Mouse (Mus musculus): ENCODE measurements at regions not wholly inside any gene's neighbourhood (a gene's known extent, or its start where the extent isn't known, plus 50 kb on each side); places are given as distances from the start of the nearest gene placed in this dataset.

GRCm38 (mm10) chr3:142981221-142981620, 99.4 kb upstream of the Pkn2 start:
- Histone ChIP-seq H3K9me3 (ENCODE audit: control insufficient read depth, low read length) (no peaks in the 10 kb centered on the region), H3K4me2 (ENCODE audit: low read depth) (no peak overlapping the region), H3K9ac (replicated peaks) (no peak overlapping the region), H3K4me3 (ENCODE audit: insufficient read depth in 1 of 2, low read depth in 2 of 2, low read length in 2 of 2) (no peak overlapping the region), H3K27ac (no peak overlapping the region), H3K27me3 (ENCODE audit: control insufficient read depth, insufficient read depth, low read length) (no peaks in the 10 kb centered on the region), H3K4me1 (replicated peaks; ENCODE audit: control insufficient read depth in 2 of 2, insufficient read depth in 2 of 2, low read length in 1 of 2) (no peaks in the 10 kb centered on the region), H3K36me3 (replicated peaks; ENCODE audit: control insufficient read depth, insufficient read depth, low read depth) (no peaks in the 10 kb centered on the region)
- DNase-seq (ENCODE audit: low read depth in 3 of 3, low spot score in 3 of 3) (no peak), ATAC-seq (ENCODE audit: insufficient read depth) (no peak)
- WGBS (ENCODE audit: insufficient replicate concordance) = 61% methylated on average over 3 of the region's 3 CpGs
- TF ChIP-seq CTCF (IDR thresholded peaks at IDR 0.05; ENCODE audit: low read depth) (no peak), EP300 (IDR thresholded peaks at IDR 0.05; ENCODE audit: low read depth) (no peak)

GRCm38 (mm10) chr3:142979161-142979560, 97.4 kb upstream of the Pkn2 start:
- no peak overlapping the region for H3K4me3 ChIP-seq (ENCODE audit: insufficient read depth in 1 of 2, low read depth in 2 of 2, low read length in 2 of 2)
- no peak overlapping the region for H3K27ac ChIP-seq
- H3K36me3 ChIP-seq (replicated peaks; ENCODE audit: control insufficient read depth, insufficient read depth, low read depth) = no peaks in the 10 kb centered on the region
- 46% methylated on average over 4 of the region's 4 CpGs for whole genome bisulfite sequencing (ENCODE audit: insufficient replicate concordance)
- no peak overlapping the region for H3K4me2 ChIP-seq (ENCODE audit: low read depth)
- H3K27me3 ChIP-seq (ENCODE audit: control insufficient read depth, insufficient read depth, low read length) = no peaks in the 10 kb centered on the region
- DNase-seq (ENCODE audit: low read depth in 3 of 3, low spot score in 3 of 3) = no peak
- H3K9me3 ChIP-seq (ENCODE audit: control insufficient read depth, low read length) = no peaks in the 10 kb centered on the region
- TF ChIP-seq CTCF (IDR thresholded peaks at IDR 0.05; ENCODE audit: low read depth) (no peak), EP300 (IDR thresholded peaks at IDR 0.05; ENCODE audit: low read depth) (no peak)
- no peak overlapping the region for H3K9ac ChIP-seq (replicated peaks)
- ATAC-seq (ENCODE audit: insufficient read depth) = no peak
- H3K4me1 ChIP-seq (replicated peaks; ENCODE audit: control insufficient read depth in 2 of 2, insufficient read depth in 2 of 2, low read length in 1 of 2) = no peaks in the 10 kb centered on the region

GRCm38 (mm10) chr3:142976519-142977394, 95.0 kb upstream of the Pkn2 start:
- no peaks in the 10 kb centered on the region for H3K9me3 ChIP-seq (ENCODE audit: control insufficient read depth, low read length)
- TF ChIP-seq CTCF (IDR thresholded peaks at IDR 0.05; ENCODE audit: low read depth) = no peak
- no peak for TF ChIP-seq EP300 (IDR thresholded peaks at IDR 0.05; ENCODE audit: low read depth)

GRCm38 (mm10) chr3:142975606-142976005, 93.8 kb upstream of the Pkn2 start:
- H3K27me3 ChIP-seq (ENCODE audit: control insufficient read depth, insufficient read depth, low read length) = no peaks in the 10 kb centered on the region
- no peaks in the 10 kb centered on the region for H3K4me1 ChIP-seq (replicated peaks; ENCODE audit: control insufficient read depth in 2 of 2, insufficient read depth in 2 of 2, low read length in 1 of 2)
- no peaks in the 10 kb centered on the region for H3K36me3 ChIP-seq (replicated peaks; ENCODE audit: control insufficient read depth, insufficient read depth, low read depth)
- no peak overlapping the region for H3K4me3 ChIP-seq (ENCODE audit: insufficient read depth in 1 of 2, low read depth in 2 of 2, low read length in 2 of 2)
- H3K9me3 ChIP-seq (ENCODE audit: control insufficient read depth, low read length) = no peaks in the 10 kb centered on the region
- ATAC-seq (ENCODE audit: insufficient read depth) = no peak
- no peak overlapping the region for H3K9ac ChIP-seq (replicated peaks)
- H3K4me2 ChIP-seq (ENCODE audit: low read depth) = no peak overlapping the region
- no peak for TF ChIP-seq EP300 (IDR thresholded peaks at IDR 0.05; ENCODE audit: low read depth)
- no peak for TF ChIP-seq CTCF (IDR thresholded peaks at IDR 0.05; ENCODE audit: low read depth)
- no peak for DNase-seq (ENCODE audit: low read depth in 3 of 3, low spot score in 3 of 3)
- H3K27ac ChIP-seq = no peak overlapping the region
- 74% methylated on average over 8 of the region's 8 CpGs for WGBS (ENCODE audit: insufficient replicate concordance)

More at GRCm38 (mm10) chr3:142976519-142977394, 95.0 kb upstream of the Pkn2 start:
- no peaks in the 10 kb centered on the region for H3K27me3 ChIP-seq (ENCODE audit: control insufficient read depth, insufficient read depth, low read length)
- H3K4me1 ChIP-seq (replicated peaks; ENCODE audit: control insufficient read depth in 2 of 2, insufficient read depth in 2 of 2, low read length in 1 of 2) = no peaks in the 10 kb centered on the region
- DNase-seq (ENCODE audit: low read depth in 3 of 3, low spot score in 3 of 3) = no peak
- no peak overlapping the region for H3K27ac ChIP-seq
- H3K4me3 ChIP-seq (ENCODE audit: insufficient read depth in 1 of 2, low read depth in 2 of 2, low read length in 2 of 2) = no peak overlapping the region
- WGBS (ENCODE audit: insufficient replicate concordance) = 70% methylated on average over 7 of the region's 7 CpGs
- H3K9ac ChIP-seq (replicated peaks) = no peak overlapping the region
- ATAC-seq (ENCODE audit: insufficient read depth) = no peak
- H3K36me3 ChIP-seq (replicated peaks; ENCODE audit: control insufficient read depth, insufficient read depth, low read depth) = no peaks in the 10 kb centered on the region
- no peak overlapping the region for H3K4me2 ChIP-seq (ENCODE audit: low read depth)

GRCm38 (mm10) chr3:142969501-142969900, 87.7 kb upstream of the Pkn2 start:
- H3K4me1 ChIP-seq (replicated peaks; ENCODE audit: control insufficient read depth in 2 of 2, insufficient read depth in 2 of 2, low read length in 1 of 2) = no peaks in the 10 kb centered on the region

More at GRCm38 (mm10) chr3:142969501-142969900, 87.7 kb upstream of the Pkn2 start:
- no peaks in the 10 kb centered on the region for H3K36me3 ChIP-seq (replicated peaks; ENCODE audit: control insufficient read depth, insufficient read depth, low read depth)
- H3K27me3 ChIP-seq (ENCODE audit: control insufficient read depth, insufficient read depth, low read length) = no peaks in the 10 kb centered on the region
- WGBS (ENCODE audit: insufficient replicate concordance) = 66% methylated on average over 2 of the region's 2 CpGs
- no peak overlapping the region for H3K9ac ChIP-seq (replicated peaks)
- H3K27ac ChIP-seq = no peak overlapping the region
- no peaks in the 10 kb centered on the region for H3K9me3 ChIP-seq (ENCODE audit: control insufficient read depth, low read length)
- H3K4me2 ChIP-seq (ENCODE audit: low read depth) = no peak overlapping the region
- ATAC-seq (ENCODE audit: insufficient read depth) (no peak), DNase-seq (ENCODE audit: low read depth in 3 of 3, low spot score in 3 of 3) (no peak)
- no peak for TF ChIP-seq CTCF (IDR thresholded peaks at IDR 0.05; ENCODE audit: low read depth)
- TF ChIP-seq EP300 (IDR thresholded peaks at IDR 0.05; ENCODE audit: low read depth) = no peak
- H3K4me3 ChIP-seq (ENCODE audit: insufficient read depth in 1 of 2, low read depth in 2 of 2, low read length in 2 of 2) = no peak overlapping the region
